ENCODE assay signal across 11 mouse cellular contexts in the genomic region with DNA sequence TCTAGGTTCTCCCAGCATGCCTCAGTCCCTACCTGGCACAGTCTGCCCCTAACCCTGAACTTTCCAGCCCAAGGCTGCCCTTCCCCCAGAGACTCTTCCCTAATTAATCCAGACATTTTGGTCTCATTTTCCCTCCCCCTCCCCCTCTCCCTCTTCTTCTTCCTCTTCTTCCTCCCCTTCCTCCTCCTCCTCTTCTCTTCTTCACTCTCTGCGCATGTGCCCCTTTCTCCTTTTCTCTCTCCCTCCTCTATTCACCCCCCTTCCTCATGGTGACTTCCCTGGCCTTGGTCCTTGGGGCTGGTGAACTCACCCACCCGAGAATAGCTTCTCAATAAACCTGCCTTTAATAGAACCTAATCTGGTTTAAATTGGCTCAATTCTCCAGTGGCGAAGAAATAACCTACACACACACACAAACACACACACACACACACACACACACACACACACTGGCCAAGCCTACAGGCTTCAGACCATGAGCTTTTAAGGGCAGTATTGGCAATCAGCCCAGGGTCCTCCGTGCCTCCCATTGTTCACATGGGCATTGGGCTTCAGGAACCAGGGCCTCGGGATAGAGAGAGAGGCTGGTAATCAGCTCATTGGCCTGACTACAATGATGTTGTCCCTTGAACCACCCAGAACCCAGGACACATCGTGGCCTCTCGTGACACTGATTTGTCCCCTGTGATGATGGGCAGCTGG.
DNase-seq lines count a peak whose midpoint lies in the region; ATAC-seq and TF ChIP-seq lines count a peak whose summit lies in the region.
"Had no signal": no experiment of that assay in that cellular context is flagged by ENCODE, and none has a peak within 500 bp of the region (broad histone marks: within the 10 kb centered on the region; RNA-seq: fewer than 3 reads in every experiment).

No protein-coding gene starts in this region.

- no peak overlapping the region for H3K27ac ChIP-seq in lung, embryonic 14.5 days (ENCODE audit: low read depth)
- peak overlapping the region; percentile 71 for H3K27ac ChIP-seq in forebrain, embryonic 12.5 days
- H3K27ac ChIP-seq in hindbrain, embryonic 14.5 days = peak overlapping the region; percentile 15; the same call in 1 of the 2 replicates
- H3K27ac ChIP-seq in midbrain, embryonic 14.5 days (replicated peaks; ENCODE audit: low read depth, low read length) = peak overlapping the region; percentile 67
- H3K27ac ChIP-seq: embryonic facial prominence, embryonic 13.5 days had no signal

- ATAC-seq in lung, embryonic 14.5 days (ENCODE audit: insufficient read depth) = no peak
- ATAC-seq in forebrain, embryonic 12.5 days (ENCODE audit: low FRiP score) = peak; percentile 31; the same call in 1 of the 2 replicates
- no peak for ATAC-seq in hindbrain, embryonic 14.5 days (ENCODE audit: low FRiP score)
- no peak for ATAC-seq in midbrain, embryonic 14.5 days (ENCODE audit: low FRiP score, low TSS enrichment)

- no peak overlapping the region for H3K9ac ChIP-seq in lung, embryonic 14.5 days
- H3K9ac ChIP-seq in forebrain, embryonic 12.5 days = 0 out of 2 replicates have a peak overlapping the region, but pooled peaks have one; percentile 4
- H3K9ac ChIP-seq in hindbrain, embryonic 14.5 days = no peak overlapping the region
- H3K9ac ChIP-seq in midbrain, embryonic 14.5 days (replicated peaks; ENCODE audit: low read length) = no peak overlapping the region
- H3K9ac ChIP-seq: embryonic facial prominence, embryonic 13.5 days had no signal

- DNase-seq in lung, embryonic 14.5 days = peak; percentile 58
- no peak for DNase-seq in lung, adult 18-20 months
- DNase-seq in hindbrain, embryonic 14.5 days (ENCODE audit: low spot score) = peak; percentile 60
- DNase-seq in midbrain, embryonic 14.5 days = peak; percentile 83
- DNase-seq in embryo, embryonic 10.5 days (ENCODE audit: low spot score) = no peak
- no peak for DNase-seq in adipocyte (ENCODE audit: low spot score)
- DNase-seq: cerebellum, adult 18-20 months; gastrocnemius, postnatal 10 days; right cerebral cortex, postnatal 14 days had no signal

- H3K36me3 ChIP-seq in lung, embryonic 14.5 days (ENCODE audit: insufficient read depth) = no peaks in the 10 kb centered on the region
- no peaks in the 10 kb centered on the region for H3K36me3 ChIP-seq in forebrain, embryonic 12.5 days (replicated peaks)
- H3K36me3 ChIP-seq in hindbrain, embryonic 14.5 days (replicated peaks; ENCODE audit: control insufficient read depth, insufficient read depth) = no peaks in the 10 kb centered on the region
- no peaks in the 10 kb centered on the region for H3K36me3 ChIP-seq in midbrain, embryonic 14.5 days (ENCODE audit: control insufficient read depth, insufficient read depth, low read length)

- TF ChIP-seq CTCF in lung, embryonic 14.5 days (IDR thresholded peaks at IDR 0.05; ENCODE audit: low read depth) = no peak

- H3K4me3 ChIP-seq in lung, embryonic 14.5 days (ENCODE audit: low read depth, low read length) = no peak overlapping the region
- no peak overlapping the region for H3K4me3 ChIP-seq in forebrain, embryonic 12.5 days (replicated peaks)
- no peak overlapping the region for H3K4me3 ChIP-seq in hindbrain, embryonic 14.5 days (replicated peaks; ENCODE audit: low read length)
- no peak overlapping the region for H3K4me3 ChIP-seq in midbrain, embryonic 14.5 days (replicated peaks; ENCODE audit: low read depth, low read length)
- H3K4me3 ChIP-seq: embryonic facial prominence, embryonic 13.5 days had no signal

- peaks cover 7% of the 10 kb centered on the region; the same call in 1 of the 2 replicates for H3K4me1 ChIP-seq in lung, embryonic 14.5 days (ENCODE audit: insufficient read depth)
- H3K4me1 ChIP-seq in forebrain, embryonic 12.5 days = peaks cover 91% of the 10 kb centered on the region
- H3K4me1 ChIP-seq in hindbrain, embryonic 14.5 days (replicated peaks; ENCODE audit: control insufficient read depth, insufficient read depth, low read length) = peaks cover 56% of the 10 kb centered on the region
- H3K4me1 ChIP-seq in midbrain, embryonic 14.5 days (ENCODE audit: control insufficient read depth, insufficient read depth, low read length) = peaks cover 64% of the 10 kb centered on the region

- H3K9me3 ChIP-seq in lung, embryonic 14.5 days (ENCODE audit: low read depth, low read length) = no peaks in the 10 kb centered on the region
- H3K9me3 ChIP-seq in forebrain, embryonic 12.5 days = no peaks in the 10 kb centered on the region
- H3K9me3 ChIP-seq in hindbrain, embryonic 14.5 days (ENCODE audit: control insufficient read depth, low read length) = no peaks in the 10 kb centered on the region
- H3K9me3 ChIP-seq in midbrain, embryonic 14.5 days (ENCODE audit: control insufficient read depth, low read length) = no peaks in the 10 kb centered on the region
- H3K9me3 ChIP-seq: embryonic facial prominence, embryonic 13.5 days had no signal

- H3K4me2 ChIP-seq in lung, embryonic 14.5 days = no peak overlapping the region
- no peak overlapping the region for H3K4me2 ChIP-seq in forebrain, embryonic 12.5 days
- no peak overlapping the region for H3K4me2 ChIP-seq in hindbrain, embryonic 14.5 days (replicated peaks)
- no peak overlapping the region for H3K4me2 ChIP-seq in midbrain, embryonic 14.5 days (ENCODE audit: low read length)
- H3K4me2 ChIP-seq: embryonic facial prominence, embryonic 13.5 days had no signal

- H3K27me3 ChIP-seq in lung, embryonic 14.5 days (ENCODE audit: insufficient read depth, low read length) = no peaks in the 10 kb centered on the region
- peaks cover 22% of the 10 kb centered on the region for H3K27me3 ChIP-seq in forebrain, embryonic 12.5 days
- no peaks in the 10 kb centered on the region for H3K27me3 ChIP-seq in hindbrain, embryonic 14.5 days (ENCODE audit: control insufficient read depth, insufficient read depth, low read length)
- no peaks in the 10 kb centered on the region for H3K27me3 ChIP-seq in midbrain, embryonic 14.5 days (ENCODE audit: control insufficient read depth, insufficient read depth, low read length)
- H3K27me3 ChIP-seq: embryonic facial prominence, embryonic 13.5 days had no signal

- WGBS in lung, embryonic 14.5 days = 68% methylated on average over 7 of the region's 7 CpGs
- 30% methylated on average over 7 of the region's 7 CpGs for WGBS in forebrain, embryonic 12.5 days
- 38% methylated on average over 7 of the region's 7 CpGs for WGBS in hindbrain, embryonic 14.5 days
- WGBS in midbrain, embryonic 14.5 days = 42% methylated on average over 7 of the region's 7 CpGs

Comparison
In these comparisons a context has a peak if more than half of its experiments do, and no peak if none do; other contexts are left out.
1. DNase-seq: peak in lung, embryonic 14.5 days (single experiment), hindbrain, embryonic 14.5 days (single experiment) and midbrain, embryonic 14.5 days (single experiment); none in lung, adult 18-20 months (0 of 2), embryo, embryonic 10.5 days (single experiment) and adipocyte (single experiment).